Mouse (Mus musculus) ES-Bruce4 (cell line): ENCODE measurements around the gene Nelfcd.

Experiments used
- CTCF ChIP-seq: IDR thresholded peaks from one replicate; pipeline ENCODE4 v1.8.1; 2011; ENCODE audit warnings: low read depth, low read length
- POLR2A ChIP-seq: IDR thresholded peaks from one replicate; pipeline ENCODE4 v1.8.1; 2011; ENCODE audit warnings: low read length; ENCODE audit not compliant: insufficient read depth

DNA sequence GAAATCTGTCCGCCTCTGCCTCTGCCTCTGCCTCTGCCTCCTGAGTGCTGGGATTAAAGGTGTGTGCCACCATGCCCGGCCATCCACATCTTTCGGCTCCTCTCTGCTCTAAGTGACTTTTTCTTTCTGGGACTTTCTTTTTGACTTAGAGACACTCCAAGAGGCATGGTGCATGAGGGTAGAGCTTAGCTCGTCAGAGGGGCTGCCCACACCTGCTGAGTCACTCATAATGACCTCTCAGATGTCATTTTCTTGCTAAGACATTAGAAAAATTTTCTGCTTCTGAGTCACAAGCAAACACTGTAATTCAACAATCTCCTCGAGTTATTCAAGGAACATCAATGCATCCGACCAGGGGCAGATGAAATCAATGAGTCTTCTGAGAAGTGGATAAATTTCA, 29.4 kb downstream of the Nelfcd start:
- TF ChIP-seq POLR2A (no peak), CTCF (no peak)
